Mouse (Mus musculus) forebrain, embryonic 16.5 days (tissue): ENCODE measurements around the gene Rrp9. TPM values are rescaled to one million over a fixed set of nuclear protein-coding genes. Genes with fewer than 3 reads are reported as not detected.

ENCODE experiments used
- ATAC-seq: fragments of 200-750 bp; cut with Nextera tagmentation; 2 replicates; pipeline ENCODE4 v1.8.0; 2017; ENCODE audit warnings: mild to moderate bottlenecking, moderate library complexity
- H3K27ac ChIP-seq: fragments of 300-500 bp; sonication (generic); 2 replicates; pipeline ENCODE4 v1.5.1; 2014; ENCODE audit warnings: low read length, control low read depth
- H3K27me3 ChIP-seq: fragments of 300-500 bp; sonication (generic); replicated peaks from 2 replicates; pipeline ENCODE4 v1.6.1; 2014; ENCODE audit warnings: low read length; ENCODE audit not compliant: control insufficient read depth, insufficient read depth
- H3K36me3 ChIP-seq: fragments of 300-500 bp; sonication (generic); 2 replicates; pipeline ENCODE4 v1.6.1; 2014; ENCODE audit not compliant: control insufficient read depth, insufficient read depth
- H3K4me1 ChIP-seq: fragments of 300-500 bp; sonication (generic); replicated peaks from 2 replicates; pipeline ENCODE4 v1.6.1; 2014; ENCODE audit warnings: low read length; ENCODE audit not compliant: control insufficient read depth, insufficient read depth
- H3K4me2 ChIP-seq: fragments of 300-500 bp; sonication (generic); 2 replicates; pipeline ENCODE4 v1.6.1; 2014; ENCODE audit warnings: mild to moderate bottlenecking, low read length, control low read depth
- H3K4me3 ChIP-seq: fragments of 300-500 bp; sonication (generic); replicated peaks from 2 replicates; pipeline ENCODE4 v1.5.1; 2014; ENCODE audit warnings: mild to moderate bottlenecking, low read length, control low read depth
- H3K9ac ChIP-seq: fragments of 300-500 bp; sonication (generic); replicated peaks from 2 replicates; pipeline ENCODE4 v1.6.1; 2014; ENCODE audit warnings: low read depth, low read length, control low read depth
- H3K9me3 ChIP-seq: fragments of 300-500 bp; sonication (generic); 2 replicates; pipeline ENCODE4 v1.6.1; 2016; ENCODE audit warnings: low read length; ENCODE audit not compliant: control insufficient read depth
- WGBS: fragments of 180-500 bp; shearing (Covaris S2); extraction: QIAGEN DNeasy Blood & Tissue Kit; methylation state at CpG from one replicate; pipeline ENCODE4 v1.1.7; 2014; 5-methylcytosine and 5-hydroxymethylcytosine counted together
- polyA plus RNA-seq: library from polyadenylated mRNA; unstranded; fragments of >200 nt; fragmentation: Nextera tagmentation; extraction: Ambion mirVana; gene quantifications from 2 replicates; pipeline ENCODE4 v1.2.1, GENCODE M21; 2015

The Rrp9 gene
- polyA plus RNA-seq, 1 experiment from 2014 or later: 62.5 TPM

DNA sequence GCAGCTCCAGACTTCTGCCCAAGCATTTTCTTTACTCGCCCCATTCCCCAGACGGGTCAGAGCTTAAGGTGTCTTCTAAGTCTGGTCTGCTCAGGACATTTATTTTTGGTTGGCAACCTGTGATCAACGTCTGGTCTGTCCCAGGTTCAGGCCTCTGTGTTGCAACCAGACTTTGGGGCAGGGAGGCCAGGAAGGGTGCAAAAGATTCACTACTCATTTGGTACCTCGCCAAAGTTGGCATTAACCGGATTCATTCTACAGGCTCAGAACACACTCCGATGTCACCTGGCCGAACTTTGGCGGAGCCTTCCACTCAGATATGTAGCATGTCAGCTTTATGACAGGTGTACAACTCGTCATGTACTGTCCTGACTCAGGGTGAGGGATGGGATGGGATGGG, 27.8 kb upstream of the Rrp9 start:
- peak overlapping the region; percentile 76 for H3K9ac ChIP-seq
- 0 out of 2 replicates have a peak, but pooled peaks have one; percentile 10 for ATAC-seq
- no peaks in the 10 kb centered on the region for H3K27me3 ChIP-seq
- peak overlapping the region; percentile 61 for H3K4me3 ChIP-seq
- H3K9me3 ChIP-seq: no peaks in the 10 kb centered on the region
- peak overlapping the region; percentile 43 for H3K27ac ChIP-seq
- 37% methylated on average over 9 of the region's 9 CpGs for WGBS
- peak overlapping the region; percentile 78 for H3K4me2 ChIP-seq
- peaks cover 35% of the 10 kb centered on the region for H3K4me1 ChIP-seq
- no peaks in the 10 kb centered on the region for H3K36me3 ChIP-seq

DNA sequence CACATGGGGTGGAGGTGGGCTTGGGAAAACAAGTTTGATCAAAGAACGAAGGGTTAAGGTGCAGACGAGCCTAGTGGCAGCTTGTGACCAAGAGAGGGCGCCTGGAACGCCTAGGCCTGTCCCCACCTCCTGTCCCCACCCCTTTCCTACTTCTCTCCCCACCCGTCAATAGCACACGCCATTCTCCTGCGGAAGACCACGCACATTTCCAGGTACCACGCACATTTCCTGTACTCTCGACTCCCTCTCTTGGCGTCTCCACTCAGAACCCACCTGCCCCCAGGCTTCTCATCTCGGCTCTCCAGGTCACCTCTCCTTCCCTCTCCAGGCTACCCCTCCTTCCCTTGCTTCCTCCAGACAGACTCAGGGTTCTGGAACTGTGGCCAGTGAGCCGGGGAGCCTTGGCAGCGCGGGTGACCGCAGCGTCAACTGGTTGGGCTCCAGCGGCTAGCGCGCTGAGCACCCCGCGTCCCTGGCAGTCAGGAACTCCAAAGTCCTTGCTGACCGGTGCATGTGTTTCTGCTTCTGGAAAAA, 27.2 kb upstream of the Rrp9 start:
- ATAC-seq: peak; percentile 60

DNA sequence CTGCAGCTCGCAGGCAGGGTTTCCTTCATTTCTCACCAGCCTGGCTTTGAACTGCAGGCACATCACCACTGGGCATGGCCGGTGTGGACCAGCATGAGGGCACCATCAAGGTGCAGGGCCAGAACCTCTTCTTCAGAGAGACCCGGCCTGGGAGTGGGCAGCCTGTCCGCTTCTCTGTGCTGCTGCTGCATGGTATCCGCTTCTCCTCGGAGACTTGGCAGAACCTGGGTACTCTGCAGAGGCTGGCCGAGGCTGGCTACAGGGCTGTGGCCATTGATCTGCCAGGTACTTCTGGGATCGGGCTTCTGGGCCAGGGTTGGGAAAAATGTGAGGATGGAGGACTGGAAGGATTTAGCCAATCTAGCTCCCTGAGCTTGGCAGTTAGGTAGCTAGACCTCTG, 25.8 kb upstream of the Rrp9 start:
- no peaks in the 10 kb centered on the region for H3K27me3 ChIP-seq
- no peak overlapping the region for H3K4me2 ChIP-seq
- H3K9ac ChIP-seq: no peak overlapping the region
- no peak for ATAC-seq
- no peaks in the 10 kb centered on the region for H3K36me3 ChIP-seq
- H3K4me3 ChIP-seq: no peak overlapping the region
- H3K4me1 ChIP-seq: peaks cover 40% of the 10 kb centered on the region
- no peak overlapping the region for H3K27ac ChIP-seq
- WGBS: 92% methylated on average over 8 of the region's 8 CpGs
- no peaks in the 10 kb centered on the region for H3K9me3 ChIP-seq

More for the DNA sequence above, 27.2 kb upstream of the Rrp9 start:
- H3K27me3 ChIP-seq: no peaks in the 10 kb centered on the region
- no peak overlapping the region for H3K27ac ChIP-seq
- H3K36me3 ChIP-seq: no peaks in the 10 kb centered on the region
- WGBS: 1% methylated on average over 23 of the region's 23 CpGs
- H3K9me3 ChIP-seq: no peaks in the 10 kb centered on the region
- H3K4me3 ChIP-seq: peak overlapping the region; percentile 44
- peaks cover 38% of the 10 kb centered on the region for H3K4me1 ChIP-seq
- H3K4me2 ChIP-seq: peak overlapping the region; percentile 78
- peak overlapping the region; percentile 58 for H3K9ac ChIP-seq

DNA sequence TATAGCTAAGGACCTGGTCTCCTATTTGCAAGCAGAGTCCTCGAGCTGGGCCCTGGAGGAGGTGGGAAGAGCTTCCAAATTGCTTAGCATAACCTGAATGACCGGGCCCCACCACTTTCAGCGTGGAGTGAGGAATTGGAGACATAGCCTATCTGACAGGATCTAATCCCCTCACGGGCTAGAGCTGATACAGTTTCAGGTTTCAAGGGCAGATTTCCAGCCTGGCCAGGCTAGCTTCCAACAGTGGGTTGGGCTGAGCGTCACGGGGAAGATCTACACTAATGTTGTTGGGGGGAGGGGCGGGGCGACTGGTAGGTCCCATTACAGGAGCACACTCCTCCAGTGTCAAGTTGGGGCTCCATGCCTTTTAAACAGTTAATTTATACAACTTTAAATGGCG, 25.1 kb upstream of the Rrp9 start:
- H3K9ac ChIP-seq: no peak overlapping the region
- WGBS: 23% methylated on average over 9 of the region's 9 CpGs
- no peaks in the 10 kb centered on the region for H3K36me3 ChIP-seq
- peaks cover 47% of the 10 kb centered on the region for H3K4me1 ChIP-seq
- H3K27me3 ChIP-seq: no peaks in the 10 kb centered on the region
- no peaks in the 10 kb centered on the region for H3K9me3 ChIP-seq
- ATAC-seq: no peak
- no peak overlapping the region for H3K4me2 ChIP-seq
- no peak overlapping the region for H3K4me3 ChIP-seq
- no peak overlapping the region for H3K27ac ChIP-seq

DNA sequence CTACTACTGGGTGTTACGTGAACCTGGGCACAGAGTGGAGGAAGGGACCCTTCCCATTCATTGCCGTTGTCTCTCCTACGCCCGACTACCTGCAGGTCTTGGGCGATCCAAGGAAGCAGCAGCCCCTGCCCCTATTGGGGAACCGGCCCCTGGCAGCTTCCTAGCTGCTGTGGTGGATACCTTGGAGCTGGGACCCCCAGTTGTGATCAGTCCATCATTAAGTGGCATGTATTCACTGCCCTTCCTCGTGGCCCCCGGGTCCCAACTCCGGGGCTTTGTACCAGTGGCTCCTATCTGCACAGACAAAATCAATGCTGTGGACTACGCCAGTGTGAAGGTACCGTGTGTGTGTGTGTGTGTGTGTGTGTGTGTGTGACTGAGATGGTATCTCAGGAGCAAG, 24.5 kb upstream of the Rrp9 start:
- Histone ChIP-seq H3K4me3 (no peak overlapping the region), H3K4me2 (no peak overlapping the region), H3K9me3 (no peaks in the 10 kb centered on the region), H3K36me3 (no peaks in the 10 kb centered on the region), H3K4me1 (peaks cover 51% of the 10 kb centered on the region), H3K9ac (no peak overlapping the region), H3K27me3 (no peaks in the 10 kb centered on the region), H3K27ac (no peak overlapping the region)
- ATAC-seq: no peak
- WGBS: 77% methylated on average over 11 of the region's 11 CpGs

DNA sequence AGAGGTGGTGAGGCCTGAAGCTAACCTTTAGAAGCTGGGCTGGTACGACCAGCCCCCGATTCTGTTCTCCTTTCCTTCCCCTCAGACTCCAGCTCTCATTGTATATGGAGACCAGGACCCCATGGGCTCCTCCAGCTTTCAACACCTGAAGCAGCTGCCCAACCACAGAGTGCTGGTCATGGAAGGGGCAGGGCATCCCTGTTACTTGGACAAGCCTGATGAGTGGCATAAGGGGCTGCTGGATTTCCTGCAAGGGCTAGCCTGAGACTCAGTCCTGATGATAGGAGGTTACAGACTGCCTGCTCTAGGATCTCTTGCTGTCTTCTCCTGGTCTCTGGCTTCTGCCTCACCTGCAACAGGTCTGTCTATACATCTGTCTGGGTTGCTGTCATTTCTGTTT, 23.9 kb upstream of the Rrp9 start:
- Histone ChIP-seq H3K27me3 (no peaks in the 10 kb centered on the region), H3K36me3 (no peaks in the 10 kb centered on the region), H3K4me1 (peaks cover 51% of the 10 kb centered on the region), H3K4me2 (no peak overlapping the region), H3K9ac (no peak overlapping the region), H3K9me3 (no peaks in the 10 kb centered on the region), H3K4me3 (no peak overlapping the region), H3K27ac (no peak overlapping the region)
- 67% methylated on average over 2 of the region's 2 CpGs for WGBS
- ATAC-seq: no peak

DNA sequence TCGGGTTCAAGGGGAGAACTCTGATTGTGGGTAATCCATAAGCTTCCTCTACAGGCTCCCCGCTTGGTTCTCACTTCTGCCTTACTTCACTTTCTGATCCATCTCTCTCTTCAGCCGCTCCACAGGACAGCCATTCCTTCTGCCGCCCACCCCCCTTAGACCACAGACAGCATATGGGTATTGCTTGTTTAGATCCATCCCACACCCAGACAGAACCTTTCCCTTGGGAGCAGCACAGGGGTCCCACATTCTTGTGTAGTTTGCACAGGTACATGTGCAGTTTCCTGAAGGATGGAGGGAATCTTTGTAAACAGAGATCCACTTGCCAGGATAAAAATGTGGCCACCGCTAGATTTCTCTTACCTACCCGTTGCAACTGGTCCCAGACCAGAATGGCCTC, 23.4 kb upstream of the Rrp9 start:
- H3K4me2 ChIP-seq: peak overlapping the region; percentile 99
- no peak overlapping the region for H3K9ac ChIP-seq
- no peak for ATAC-seq
- no peaks in the 10 kb centered on the region for H3K36me3 ChIP-seq
- peak overlapping the region; percentile 78; the same call in 1 of the 2 replicates for H3K4me3 ChIP-seq
- H3K27me3 ChIP-seq: no peaks in the 10 kb centered on the region
- H3K4me1 ChIP-seq: peaks cover 54% of the 10 kb centered on the region
- 20% methylated on average over 6 of the region's 6 CpGs for WGBS
- H3K27ac ChIP-seq: no peak overlapping the region
- H3K9me3 ChIP-seq: no peaks in the 10 kb centered on the region

DNA sequence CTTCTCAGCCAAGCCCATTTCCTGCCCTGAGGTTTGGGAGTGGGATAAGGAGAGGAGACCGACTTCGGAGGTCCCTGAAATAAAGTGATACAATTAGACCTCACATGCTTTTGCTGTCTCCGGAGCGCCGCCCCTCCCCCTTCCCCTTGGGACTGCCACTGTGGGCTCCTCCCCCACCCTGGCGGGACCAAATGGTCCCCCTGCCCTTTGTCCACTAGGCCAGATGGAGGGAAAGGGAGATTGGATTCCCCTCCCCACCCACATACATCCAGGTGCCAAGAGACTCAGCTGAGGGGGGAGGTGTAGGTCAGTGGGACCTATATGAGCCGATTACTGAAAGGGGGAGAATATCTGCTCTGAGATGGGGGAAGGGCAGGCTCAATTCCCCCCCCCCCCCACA, 22.9 kb upstream of the Rrp9 start:
- no peaks in the 10 kb centered on the region for H3K9me3 ChIP-seq
- H3K4me1 ChIP-seq: peaks cover 55% of the 10 kb centered on the region
- ATAC-seq: no peak
- peak overlapping the region; percentile 78 for H3K4me3 ChIP-seq
- H3K27me3 ChIP-seq: no peaks in the 10 kb centered on the region
- WGBS: 0% methylated on average over 7 of the region's 7 CpGs
- H3K9ac ChIP-seq: peak overlapping the region; percentile 96
- peak overlapping the region; percentile 99 for H3K4me2 ChIP-seq
- H3K36me3 ChIP-seq: no peaks in the 10 kb centered on the region
- peak overlapping the region; percentile 89 for H3K27ac ChIP-seq

DNA sequence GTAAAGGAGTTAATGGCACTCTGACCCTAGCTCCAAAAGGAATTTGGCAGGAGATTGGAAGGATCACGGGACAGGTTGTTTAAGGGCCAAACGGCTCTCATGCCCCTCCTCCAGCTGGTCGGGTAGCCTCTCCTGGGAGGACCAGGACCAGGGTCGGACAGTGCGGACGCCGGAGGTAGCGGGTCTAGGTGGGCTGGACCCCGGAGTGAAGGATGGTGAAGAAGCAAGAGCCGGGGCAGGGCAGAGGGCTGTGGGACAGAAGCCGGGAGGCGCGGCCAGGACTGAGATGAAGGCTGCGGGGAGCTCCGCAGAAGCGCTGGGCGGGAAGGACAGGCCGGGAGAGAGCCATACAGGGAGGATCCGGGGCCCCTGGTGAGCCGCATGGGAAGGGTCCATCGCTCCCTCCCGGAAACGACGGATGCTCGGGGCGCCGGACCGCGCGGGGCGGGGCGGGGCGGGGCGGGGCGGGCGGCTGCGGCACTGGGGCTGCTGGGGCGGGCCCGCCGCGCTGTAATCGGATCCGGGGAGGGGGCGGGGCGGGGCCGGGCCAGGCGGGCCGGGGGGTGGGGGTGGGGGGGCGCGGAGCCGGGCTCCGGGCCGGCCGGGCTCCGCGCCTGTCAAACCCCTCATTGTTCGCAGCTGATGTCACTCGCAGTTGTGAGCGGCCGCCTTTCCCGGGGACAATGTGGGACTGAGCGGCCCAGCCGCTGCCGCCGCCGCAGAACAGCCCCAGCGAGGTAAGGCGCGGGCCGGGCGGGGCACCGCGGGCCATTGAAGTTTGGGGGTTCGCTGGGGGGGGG, 22.3 kb upstream of the Rrp9 start, which contains the start of gene Pcbp4:
Gene Pcbp4 (plus strand): TSS at position 21 of the 800 bp plus-strand sequence.
- Histone ChIP-seq H3K4me1 (peaks cover 55% of the 10 kb centered on the region), H3K4me3 (peak within 1 kb of the TSS; percentile 78), H3K9me3 (no peaks in the 10 kb centered on the region), H3K27ac (peak within 1 kb of the TSS; percentile 89), H3K36me3 (no peaks in the 10 kb centered on the region), H3K4me2 (peak within 1 kb of the TSS; percentile 99), H3K9ac (peak within 1 kb of the TSS; percentile 96), H3K27me3 (no peaks in the 10 kb centered on the region)
- peak; percentile 72 for ATAC-seq
- 0% methylated on average over 40 of the region's 74 CpGs for WGBS
